Mouse (Mus musculus) liver, adult 2 months (tissue): ENCODE measurements around the gene Gm13288.
"Not testable (repeated sequence)": the region's sequence is repeated elsewhere in the genome, so short reads cannot be mapped to it uniquely, and the experiment has no call there.

ENCODE experiments used
- CTCF ChIP-seq: fragments of 200-500 bp; IDR thresholded peaks from 2 replicates; pipeline ENCODE4 v1.5.1; 2011; ENCODE audit warnings: low read depth, low read length, control low read depth
- POLR2A ChIP-seq: fragments of 200-500 bp; IDR thresholded peaks from 2 replicates; pipeline ENCODE4 v1.6.1; 2011; ENCODE audit warnings: low read length, control low read depth; ENCODE audit not compliant: insufficient read depth; ENCODE audit errors: extremely low read depth

DNA sequence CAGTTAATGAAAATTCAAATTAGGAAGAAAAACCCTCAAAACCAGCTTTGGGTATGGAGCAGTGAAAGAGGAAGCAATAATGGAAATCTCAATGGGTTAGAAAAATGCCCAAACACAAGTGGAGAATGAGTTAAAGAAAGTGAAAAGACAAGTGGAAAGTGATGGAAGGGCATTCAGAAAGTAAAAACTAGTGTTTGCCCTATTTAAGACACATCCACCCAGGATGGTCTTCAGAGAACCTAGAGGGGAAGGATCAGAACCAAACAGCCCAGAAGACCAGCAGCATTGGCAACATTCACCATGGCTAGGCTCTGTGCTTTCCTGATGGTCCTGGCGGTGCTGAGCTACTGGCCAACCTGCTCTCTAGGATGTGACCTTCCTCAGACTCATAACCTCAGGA is 29.9 kb downstream of the Gm13288 start, which contains the start of gene Ifna5:
- not testable (repeated sequence) for TF ChIP-seq POLR2A, CTCF
